Mouse (Mus musculus) ES-Bruce4 (cell line): ENCODE data around the gene Rrp7a.

Experiments used
- CTCF ChIP-seq: IDR thresholded peaks from one replicate; pipeline ENCODE4 v1.8.1; 2011; ENCODE audit warnings: low read depth, low read length
- EP300 ChIP-seq: IDR thresholded peaks from 2 replicates; pipeline ENCODE4 v1.6.1; 2011; ENCODE audit warnings: low read depth, low read length; ENCODE audit not compliant: insufficient read depth
- POLR2A ChIP-seq: IDR thresholded peaks from one replicate; pipeline ENCODE4 v1.8.1; 2011; ENCODE audit warnings: low read length; ENCODE audit not compliant: insufficient read depth

DNA sequence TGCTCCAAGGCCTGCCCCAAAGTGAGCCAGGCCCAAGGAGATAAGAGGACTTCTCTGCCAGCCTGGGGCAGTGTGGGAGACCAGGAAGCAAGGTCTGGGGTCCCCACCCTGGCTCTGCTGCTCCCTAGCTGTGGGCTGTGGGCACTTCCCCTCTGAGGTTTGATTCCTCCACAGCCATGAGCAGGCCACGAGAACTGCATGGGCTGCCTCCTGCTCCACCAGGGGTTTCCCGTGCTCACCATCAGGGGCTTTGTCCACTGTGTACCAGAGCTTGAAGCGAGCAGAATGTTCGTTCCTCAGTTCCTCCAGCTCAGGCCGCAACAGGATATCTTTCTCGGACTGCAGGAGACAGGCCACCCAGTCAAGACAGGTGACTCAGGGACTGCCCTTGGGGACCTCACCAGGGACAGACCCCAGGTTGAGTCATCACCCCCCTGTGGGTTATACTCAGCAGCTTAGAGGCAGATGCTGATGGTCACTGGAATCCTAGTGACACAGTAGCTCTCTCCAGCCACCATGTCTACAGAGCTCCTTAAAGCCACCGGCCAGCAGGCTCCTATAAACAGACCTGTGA lies 36.1 kb upstream of the Rrp7a start:
- TF ChIP-seq CTCF, result no peak
- no peak for TF ChIP-seq EP300
- TF ChIP-seq POLR2A, result no peak
